Mouse (Mus musculus): Measurements from ENCODE around the gene Stx12. TPM values are rescaled to one million over a fixed set of nuclear protein-coding genes. Genes with fewer than 3 reads are reported as not detected.
"Not testable (repeated sequence)": the region's sequence is repeated elsewhere in the genome, so short reads cannot be mapped to it uniquely, and the experiment has no call there.

Gene Stx12
- 64.8 to 81.4 TPM (median 73.4 TPM) in 3 replicates for total RNA-seq (2017)

DNA sequence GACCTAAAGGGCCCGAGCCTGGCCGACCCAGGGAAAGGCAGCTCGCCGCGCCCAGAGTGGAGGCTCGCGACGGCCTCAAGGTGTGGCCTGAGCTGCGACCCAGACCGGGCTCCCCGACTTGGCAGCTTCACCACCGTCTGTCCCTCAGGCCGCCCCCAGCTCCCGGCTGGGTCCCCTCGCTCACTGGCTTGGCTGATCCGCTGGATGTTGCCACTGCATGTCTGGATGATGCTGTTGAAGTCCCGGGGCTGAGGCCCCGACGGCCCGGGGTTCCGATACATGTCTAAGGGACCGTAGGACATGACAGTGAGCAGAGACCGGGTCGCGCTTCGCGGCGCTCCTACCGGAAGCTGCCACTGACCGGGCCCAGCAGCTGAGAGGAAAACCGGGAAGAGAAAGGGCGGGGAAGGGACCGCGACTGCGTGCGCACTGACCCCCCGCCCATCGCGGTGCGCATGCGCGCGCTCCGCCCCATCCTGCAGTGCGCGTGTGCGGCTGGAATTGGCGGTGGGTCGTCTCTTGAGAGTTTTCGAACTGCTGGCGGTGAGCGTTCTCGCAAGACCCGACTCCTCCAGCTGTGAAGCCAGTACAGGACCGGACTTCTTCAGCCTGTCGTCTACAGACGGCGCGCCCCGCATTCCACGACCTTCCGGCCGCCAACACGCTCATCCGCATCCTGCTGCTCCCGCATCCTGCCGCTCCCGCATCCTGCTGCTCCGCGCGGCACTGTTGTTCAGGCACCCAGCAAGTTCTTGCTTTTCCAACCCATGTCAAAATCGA is at the start of gene Stx12:
Stx12 (minus strand) TSS at position 446 of the 780 bp plus-strand sequence.
- ATAC-seq (replicated peaks; ENCODE audit: insufficient number of reproducible peaks, low FRiP score, low TSS enrichment, poor library complexity, severe bottlenecking) = peak; percentile 65

DNA sequence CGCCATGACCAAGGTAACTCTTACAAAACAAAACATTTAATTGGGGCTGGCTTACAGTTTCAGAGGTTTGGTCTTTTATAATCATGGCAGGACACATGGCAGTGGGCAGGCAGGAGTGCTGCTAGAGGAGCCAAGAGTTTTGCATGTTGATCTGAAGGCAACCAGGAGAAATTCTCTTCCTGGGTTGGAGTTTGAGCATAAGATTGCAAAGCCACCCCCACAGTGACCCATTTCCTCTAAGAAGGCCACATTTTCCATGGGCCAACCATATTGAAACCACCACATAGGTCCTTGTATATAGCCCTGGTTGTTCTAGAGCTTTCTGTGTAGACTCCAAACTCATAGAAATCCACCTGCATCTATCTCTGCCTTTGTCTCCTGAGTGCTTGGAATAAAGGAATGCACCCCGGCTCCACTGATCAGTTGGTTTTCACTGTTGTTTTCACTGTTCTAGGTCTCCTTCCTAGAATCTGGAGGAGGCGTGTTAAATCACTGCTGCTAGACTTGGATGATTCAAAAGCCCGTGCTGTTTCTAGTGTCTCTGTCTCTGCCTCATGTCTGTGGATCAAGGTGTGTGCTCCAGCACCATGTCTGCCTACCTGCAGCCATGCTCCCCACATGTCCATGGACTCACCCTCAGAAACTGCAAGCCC is 48.6 kb upstream of the Stx12 start:
- ATAC-seq (replicated peaks; ENCODE audit: insufficient number of reproducible peaks, low FRiP score, low TSS enrichment, poor library complexity, severe bottlenecking) = no peak

DNA sequence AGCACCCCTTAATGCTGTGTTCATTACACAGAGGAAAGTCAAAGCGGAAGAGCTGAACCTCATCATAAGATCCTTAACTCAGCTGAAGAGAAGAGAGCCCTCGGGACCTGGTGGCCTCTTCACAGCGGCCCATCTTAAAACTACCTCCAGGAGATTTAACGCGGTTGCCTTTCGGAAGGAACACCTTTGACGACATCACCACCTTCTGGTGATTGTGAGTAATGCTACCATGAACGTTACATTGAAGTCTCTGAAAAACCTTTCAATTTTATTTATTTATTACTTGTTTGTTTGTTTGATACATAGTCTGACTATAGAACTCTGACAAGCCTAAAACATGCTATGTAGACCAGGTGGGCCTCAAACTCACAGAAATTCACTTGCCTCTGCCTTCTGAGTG is 46.5 kb upstream of the Stx12 start:
- ATAC-seq (replicated peaks; ENCODE audit: insufficient number of reproducible peaks, low FRiP score, low TSS enrichment, poor library complexity, severe bottlenecking) = peak; percentile 77; the same call in 1 of the 2 replicates

DNA sequence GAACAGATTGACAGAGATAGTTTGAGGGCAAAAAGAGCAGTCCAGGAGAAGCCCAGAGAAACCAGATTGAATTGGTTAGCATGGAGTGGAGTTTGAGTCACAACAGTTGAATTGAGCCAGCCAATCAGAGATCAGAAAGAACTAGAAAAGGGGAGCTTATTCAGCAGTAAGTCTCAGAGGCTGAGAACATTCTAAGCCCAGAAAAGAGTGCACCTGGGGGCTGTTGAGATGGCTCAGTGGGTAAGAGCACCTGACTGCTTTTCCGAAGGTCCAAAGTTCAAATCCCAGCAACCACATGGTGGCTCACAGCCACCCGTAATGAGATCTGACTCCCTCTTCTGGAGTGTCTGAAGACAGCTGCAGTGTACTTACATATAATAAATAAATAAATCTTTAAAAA is 42.2 kb upstream of the Stx12 start:
- not testable (repeated sequence) for ATAC-seq (replicated peaks; ENCODE audit: insufficient number of reproducible peaks, low FRiP score, low TSS enrichment, poor library complexity, severe bottlenecking)

DNA sequence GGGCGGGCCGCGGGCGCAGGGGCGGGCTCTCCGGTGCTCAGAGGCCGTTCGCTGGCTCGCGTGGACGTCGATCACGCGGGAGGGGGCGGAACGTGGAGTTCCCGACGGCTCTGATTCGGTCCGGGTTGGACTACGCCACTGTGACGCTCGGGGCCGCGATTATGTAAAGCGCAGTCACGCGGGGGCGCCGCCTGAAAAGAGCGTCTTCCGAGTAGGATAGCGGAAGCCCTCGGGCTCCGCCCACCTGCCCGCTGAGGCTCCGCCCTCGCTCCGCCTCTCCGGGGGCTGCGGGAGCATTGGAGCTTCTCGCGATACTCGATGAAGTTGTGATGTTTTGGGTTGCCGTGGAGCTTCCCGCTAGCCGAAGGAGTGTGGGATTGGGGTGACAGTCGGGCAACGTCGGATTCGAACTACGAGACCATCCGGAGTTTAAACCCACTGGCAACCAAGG is 38.3 kb upstream of the Stx12 start, which contains the start of gene Fam76a:
Fam76a (minus strand) TSS at position 1 of the 451 bp plus-strand sequence.
- ATAC-seq (replicated peaks; ENCODE audit: insufficient number of reproducible peaks, low FRiP score, low TSS enrichment, poor library complexity, severe bottlenecking) = peak; percentile 99

DNA sequence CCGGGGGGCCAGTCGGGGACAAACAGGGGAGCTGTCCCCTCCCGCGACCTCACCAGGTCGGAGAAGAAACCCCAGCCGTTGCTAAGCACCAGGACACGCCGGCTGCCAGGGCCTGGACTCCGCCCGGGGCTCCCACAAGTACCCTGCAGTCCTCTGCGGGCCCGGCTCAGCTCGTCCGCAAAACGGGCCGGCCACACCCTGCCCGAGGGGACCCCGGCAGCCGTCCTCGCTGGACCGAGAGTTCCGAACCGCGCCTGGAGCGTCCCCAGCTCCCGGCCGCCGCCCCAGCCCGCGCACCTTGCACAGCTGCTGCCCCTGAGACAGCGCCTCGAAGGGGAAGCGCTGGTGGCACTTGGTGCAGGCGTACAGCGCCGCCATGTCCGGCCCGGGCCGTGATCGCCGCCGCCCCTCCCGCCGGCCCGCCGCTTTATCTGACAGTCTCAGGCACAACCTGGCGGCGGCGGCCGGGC is 37.8 kb upstream of the Stx12 start:
- peak; percentile 23 for ATAC-seq (replicated peaks; ENCODE audit: insufficient number of reproducible peaks, low FRiP score, low TSS enrichment, poor library complexity, severe bottlenecking)

DNA sequence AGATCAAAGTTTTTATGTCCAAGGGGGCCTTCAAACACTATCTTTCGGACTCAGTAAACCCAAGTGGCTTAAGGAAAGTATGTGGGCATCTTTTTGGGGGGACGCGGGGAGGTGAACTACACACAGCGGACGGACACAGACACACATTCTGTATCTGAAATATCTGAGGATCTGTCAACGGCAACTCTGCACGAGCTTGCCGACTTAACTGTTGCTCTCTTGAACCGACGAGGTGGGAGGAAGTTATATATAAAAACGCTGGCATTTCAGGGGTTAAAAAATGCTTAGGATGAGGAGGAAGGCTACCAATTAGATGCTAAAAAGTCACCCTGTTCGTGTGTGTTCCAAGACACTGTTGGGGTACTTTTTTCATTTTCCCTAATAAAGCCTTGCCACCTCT is 37.2 kb upstream of the Stx12 start:
- no peak for ATAC-seq (replicated peaks; ENCODE audit: insufficient number of reproducible peaks, low FRiP score, low TSS enrichment, poor library complexity, severe bottlenecking)

DNA sequence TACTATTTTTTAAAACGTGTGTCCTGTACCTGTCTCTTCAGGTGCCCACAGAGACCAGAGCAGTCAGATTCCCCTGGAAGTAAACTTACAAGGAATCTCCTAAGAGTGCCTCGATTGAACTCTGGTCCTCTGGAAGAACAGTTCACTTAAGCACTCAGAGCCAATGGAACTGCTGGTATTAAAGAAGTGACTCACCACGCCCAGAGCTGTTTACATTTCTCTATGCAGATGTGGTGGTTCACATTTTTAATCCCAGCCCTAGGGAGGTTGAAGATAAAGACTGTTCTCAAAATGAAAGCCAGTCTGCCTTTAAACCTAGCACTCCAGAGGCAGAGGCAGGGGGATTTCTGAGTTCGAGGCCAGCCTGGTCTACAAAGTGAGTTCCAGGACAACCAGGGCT is 35.9 kb upstream of the Stx12 start:
- no peak for ATAC-seq (replicated peaks; ENCODE audit: insufficient number of reproducible peaks, low FRiP score, low TSS enrichment, poor library complexity, severe bottlenecking)

DNA sequence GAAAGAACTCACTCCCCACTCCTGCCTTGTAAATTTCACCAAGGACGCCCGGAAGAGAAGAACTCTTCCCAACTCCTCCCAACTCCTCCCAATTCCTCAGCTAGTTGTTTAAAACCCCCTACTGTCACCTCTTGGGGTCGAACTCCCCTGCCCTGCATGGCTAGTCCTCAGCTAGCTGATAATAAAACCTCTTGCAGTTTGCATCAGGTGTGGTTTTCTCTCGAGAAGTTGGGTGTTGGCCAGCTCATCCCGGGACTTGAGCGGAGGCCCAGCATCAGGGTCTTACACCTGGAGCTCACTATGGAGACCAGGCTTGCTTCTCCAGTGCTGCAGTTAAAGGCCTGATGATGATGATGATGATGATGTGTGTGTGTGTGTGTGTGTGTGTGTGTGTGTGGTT is 34.2 kb upstream of the Stx12 start:
- not testable (repeated sequence) for ATAC-seq (replicated peaks; ENCODE audit: insufficient number of reproducible peaks, low FRiP score, low TSS enrichment, poor library complexity, severe bottlenecking)

DNA sequence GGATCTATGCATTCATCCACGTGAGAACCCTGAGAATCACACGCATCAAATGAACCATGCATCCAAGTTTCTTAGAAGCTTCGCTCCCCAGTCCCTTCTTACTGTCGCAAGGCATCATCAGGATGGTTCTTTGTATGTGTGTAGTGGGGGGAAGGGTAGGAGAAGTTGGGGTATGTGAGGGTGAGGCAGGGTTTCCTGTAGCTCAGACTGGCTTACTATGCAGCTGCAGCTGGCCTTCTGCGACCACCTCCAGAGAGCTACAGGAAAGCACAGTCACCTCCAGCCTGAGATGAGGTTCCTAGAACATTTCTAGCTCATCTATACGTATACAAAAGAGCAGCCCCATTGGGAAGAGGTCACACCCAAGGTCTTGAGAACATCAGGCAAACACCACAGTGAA is 27.8 kb upstream of the Stx12 start:
- no peak for ATAC-seq (replicated peaks; ENCODE audit: insufficient number of reproducible peaks, low FRiP score, low TSS enrichment, poor library complexity, severe bottlenecking)

DNA sequence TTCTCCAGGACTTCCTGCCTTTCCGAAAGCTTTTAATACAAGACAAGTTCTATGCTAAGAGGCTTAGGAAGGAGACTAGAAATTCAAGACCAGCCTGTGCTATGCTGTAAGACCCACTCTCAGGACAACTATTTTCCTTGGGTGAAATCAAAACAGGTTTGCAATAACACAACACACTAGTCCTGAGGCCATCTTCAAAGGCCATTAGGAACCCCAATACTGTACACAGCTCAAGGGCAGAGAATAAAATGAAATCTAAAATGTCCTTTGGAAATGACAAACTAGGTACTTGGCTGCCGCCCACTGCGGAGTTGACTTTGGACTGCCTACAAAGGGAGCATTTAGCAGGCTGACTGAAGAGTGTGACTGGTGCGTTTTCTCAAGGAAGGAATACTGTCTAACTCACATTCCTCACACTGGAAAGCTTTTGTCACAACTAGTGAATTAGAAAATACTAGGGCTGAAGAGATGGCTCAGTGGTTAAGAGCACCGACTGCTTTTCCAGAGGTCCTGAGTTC is 21.6 kb upstream of the Stx12 start:
- ATAC-seq (replicated peaks; ENCODE audit: insufficient number of reproducible peaks, low FRiP score, low TSS enrichment, poor library complexity, severe bottlenecking) = no peak

DNA sequence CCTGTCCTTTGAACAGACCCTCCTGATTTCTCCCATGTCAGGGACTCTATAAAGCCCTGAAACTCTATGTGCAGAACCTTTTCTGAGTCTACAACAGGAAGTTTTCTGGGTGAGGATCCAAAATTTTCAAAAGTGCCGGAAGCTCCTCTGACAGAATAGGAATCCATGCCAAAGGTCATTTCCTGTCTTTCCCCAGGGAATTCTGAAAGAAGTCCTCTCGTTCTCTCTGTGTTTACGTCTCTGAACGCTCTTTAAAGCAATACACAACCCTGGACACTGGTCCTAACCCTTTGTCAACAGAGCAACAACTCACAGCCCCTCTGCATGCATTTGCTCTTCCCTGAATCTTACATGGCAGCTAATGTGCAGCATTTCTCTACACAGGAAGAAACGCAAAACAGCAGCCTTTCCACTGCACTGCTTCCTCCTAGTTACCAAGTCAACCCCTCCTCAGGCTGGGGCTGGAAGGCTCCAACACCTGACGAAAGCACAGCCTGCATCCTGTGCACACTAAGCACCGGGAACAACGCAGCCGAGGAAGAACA is 20.5 kb upstream of the Stx12 start:
- no peak for ATAC-seq (replicated peaks; ENCODE audit: insufficient number of reproducible peaks, low FRiP score, low TSS enrichment, poor library complexity, severe bottlenecking)

DNA sequence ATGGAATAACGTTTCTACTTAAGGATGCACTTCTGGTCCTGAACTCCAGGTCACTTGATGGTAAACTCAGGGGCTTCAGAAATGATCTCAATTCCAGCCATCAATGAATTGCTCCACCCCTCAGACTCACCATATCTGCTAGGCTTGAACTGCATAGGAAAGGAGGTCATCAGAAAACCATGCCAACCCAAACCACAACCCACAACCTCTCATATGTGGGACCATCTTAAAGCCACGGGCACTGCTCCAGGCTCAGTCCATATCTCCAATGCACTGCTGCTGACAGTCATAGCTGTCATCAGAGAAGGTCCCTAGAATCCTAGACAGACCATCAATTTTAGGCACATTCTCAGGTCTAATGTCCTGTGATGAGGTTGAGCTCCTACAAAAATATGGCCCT is 19.8 kb upstream of the Stx12 start:
- ATAC-seq (replicated peaks; ENCODE audit: insufficient number of reproducible peaks, low FRiP score, low TSS enrichment, poor library complexity, severe bottlenecking) = no peak

DNA sequence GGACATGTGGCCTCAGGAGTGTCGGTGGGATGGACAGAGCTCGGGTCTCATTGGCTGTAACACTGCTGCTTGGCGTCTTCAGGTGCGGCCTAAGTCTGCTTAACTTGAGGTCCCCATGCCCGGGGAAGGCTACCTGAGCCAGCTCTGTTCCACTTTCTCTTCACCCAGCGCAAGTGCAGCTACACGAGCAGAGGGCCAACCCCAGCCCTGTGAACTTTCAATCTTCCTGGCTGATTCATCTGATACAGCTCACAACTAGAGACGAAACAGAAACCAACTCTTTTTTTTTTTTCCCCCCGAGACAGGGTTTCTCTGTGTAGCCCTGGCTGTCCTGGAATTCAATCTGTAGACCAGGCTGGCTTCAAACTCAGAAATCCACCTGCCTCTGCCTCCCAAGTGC is 13.9 kb upstream of the Stx12 start:
- ATAC-seq (replicated peaks; ENCODE audit: insufficient number of reproducible peaks, low FRiP score, low TSS enrichment, poor library complexity, severe bottlenecking) = no peak

DNA sequence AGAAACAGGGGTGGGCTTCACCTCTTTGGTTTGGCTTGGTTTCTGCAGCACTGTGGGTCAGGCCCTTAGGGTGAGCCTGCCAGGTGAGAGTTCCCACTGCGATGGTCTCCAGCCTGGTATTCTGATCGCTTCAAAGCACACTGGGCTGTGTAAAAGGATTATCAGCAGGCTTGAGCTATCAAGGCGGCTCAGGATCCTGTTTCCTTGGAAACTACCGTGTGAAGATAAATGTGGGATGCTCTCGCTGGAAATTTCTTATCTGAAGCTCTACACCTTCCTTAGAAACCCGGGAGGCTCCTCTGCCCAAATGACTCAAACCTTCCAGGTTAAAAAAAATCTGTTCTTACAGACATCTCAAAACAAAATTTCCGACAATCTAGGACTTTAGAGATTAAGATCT is 10.1 kb upstream of the Stx12 start:
- ATAC-seq (replicated peaks; ENCODE audit: insufficient number of reproducible peaks, low FRiP score, low TSS enrichment, poor library complexity, severe bottlenecking) = no peak

DNA sequence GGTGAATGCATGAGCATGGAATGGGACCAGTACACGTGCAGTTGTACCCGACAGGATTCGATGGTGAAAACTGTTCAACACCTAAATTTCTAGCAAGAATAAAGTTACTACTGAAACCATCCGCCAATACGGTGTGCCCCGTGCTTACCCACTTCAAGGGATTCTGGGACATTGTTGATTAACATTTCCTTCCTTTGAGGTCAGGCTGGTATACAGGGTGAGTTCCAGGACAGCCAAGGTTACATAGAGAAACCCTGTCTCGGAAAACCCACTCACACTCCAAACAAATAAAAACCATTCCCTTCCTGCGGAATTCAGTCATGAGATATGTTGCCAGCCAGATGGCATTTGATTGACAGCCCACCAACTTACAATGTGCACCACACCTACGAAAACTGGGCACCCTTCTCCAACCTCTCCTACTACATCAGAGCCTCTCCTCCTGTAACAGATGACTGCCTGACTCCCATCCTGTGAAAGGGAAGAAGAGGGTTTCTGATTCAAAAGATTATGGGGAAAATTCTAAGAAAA is 600 bp upstream of the Stx12 start:
- no peak for ATAC-seq (replicated peaks; ENCODE audit: insufficient number of reproducible peaks, low FRiP score, low TSS enrichment, poor library complexity, severe bottlenecking)

DNA sequence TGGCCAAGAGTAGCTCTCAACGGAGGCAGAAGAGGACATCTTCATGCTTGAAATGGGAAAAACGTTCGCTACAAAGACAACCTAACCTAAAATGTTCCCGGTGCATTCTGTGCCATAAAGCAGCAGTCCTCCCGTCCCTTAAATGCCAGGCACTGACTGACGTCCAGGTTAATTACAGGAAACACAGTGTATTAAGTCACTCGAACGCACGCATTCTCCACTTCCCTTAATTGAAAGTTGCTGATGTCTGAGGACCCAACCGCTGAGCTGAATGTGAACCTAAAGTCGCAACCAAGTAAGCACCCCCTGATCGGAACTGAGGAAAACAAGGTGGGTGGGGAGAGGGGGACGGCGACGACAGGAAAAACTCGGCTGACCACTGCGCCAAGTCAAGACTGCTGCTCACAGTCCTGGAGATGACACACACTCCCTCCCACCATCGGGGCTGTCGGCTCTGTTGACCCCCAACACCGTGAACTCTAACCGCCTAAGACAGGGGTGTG is 697 bp downstream of the Stx12 start:
- ATAC-seq (replicated peaks; ENCODE audit: insufficient number of reproducible peaks, low FRiP score, low TSS enrichment, poor library complexity, severe bottlenecking) = peak; percentile 74

DNA sequence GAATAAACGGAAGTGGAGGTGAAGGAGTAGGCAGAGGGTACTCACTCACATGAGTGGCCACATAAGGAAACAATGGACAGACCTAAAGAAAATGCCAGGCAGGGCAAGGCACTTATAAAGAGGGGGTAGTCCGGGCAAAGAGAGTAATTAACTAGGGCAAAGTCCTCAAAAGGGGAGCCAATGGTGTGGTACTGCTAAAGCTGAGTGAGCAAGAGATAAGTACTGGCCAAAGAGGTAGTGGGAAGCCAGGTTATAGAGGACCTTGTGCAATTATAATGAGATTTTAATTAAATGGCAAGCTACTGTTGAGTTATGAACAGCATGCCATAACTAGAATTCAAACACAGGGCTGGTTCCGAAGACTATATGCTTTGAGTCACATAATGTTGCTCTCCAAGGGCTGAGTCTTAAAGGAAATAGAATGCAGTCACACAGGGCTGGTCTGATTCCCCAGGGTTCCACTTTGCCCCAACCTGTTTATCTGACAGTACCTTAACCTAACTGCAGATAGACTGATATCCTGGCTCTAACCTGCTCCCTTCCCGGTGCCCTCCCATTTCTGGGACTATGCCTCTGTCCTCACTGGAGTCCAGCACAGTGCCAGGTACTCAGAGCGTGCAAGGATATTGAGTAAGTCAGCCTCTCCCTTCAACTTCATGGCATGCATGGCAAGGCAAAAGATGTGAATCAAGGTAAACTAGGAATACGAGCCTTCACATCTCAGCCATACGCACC is 9.8 kb downstream of the Stx12 start:
- no peak for ATAC-seq (replicated peaks; ENCODE audit: insufficient number of reproducible peaks, low FRiP score, low TSS enrichment, poor library complexity, severe bottlenecking)

Data from monocyte, adult 5-6 weeks (primary cell).